ENCODE assay signal across 10 mouse cellular contexts in genomic region chr15:102921053-102922011, GRCm38 (mm10). TPM values are rescaled to one million over a fixed set of nuclear protein-coding genes. Genes with fewer than 3 reads are reported as not detected.
A peak's percentile ranks its signal among the peaks of the same experiment; 100 is the strongest.
DNase-seq lines count a peak whose midpoint lies in the region; ATAC-seq and TF ChIP-seq lines count a peak whose summit lies in the region.
"Had no signal": no experiment of that assay in that cellular context is flagged by ENCODE, and none has a peak within 500 bp of the region (broad histone marks: within the 10 kb centered on the region; RNA-seq: fewer than 3 reads in every experiment).

TSS of gene Hoxc13 (plus strand) at chr15:102921103.

- H3K27me3 ChIP-seq in kidney, postnatal 0 days (ENCODE audit: insufficient read depth, low read length) = peaks cover 88% of the 10 kb centered on the region
- peaks cover 100% of the 10 kb centered on the region for H3K27me3 ChIP-seq in embryonic facial prominence, embryonic 10.5 days (replicated peaks; ENCODE audit: low read depth, poor library complexity, severe bottlenecking)
- H3K27me3 ChIP-seq in hindbrain, postnatal 0 days (ENCODE audit: insufficient read depth, low read length) = peaks cover 97% of the 10 kb centered on the region
- peaks cover 98% of the 10 kb centered on the region for H3K27me3 ChIP-seq in neural tube, embryonic 11.5 days (ENCODE audit: control insufficient read depth, insufficient read depth, low read length)

- H3K27ac ChIP-seq in kidney, postnatal 0 days = no peak within 1 kb of the TSS
- H3K27ac ChIP-seq in embryonic facial prominence, embryonic 10.5 days (replicated peaks) = no peak within 1 kb of the TSS
- no peak within 1 kb of the TSS for H3K27ac ChIP-seq in hindbrain, postnatal 0 days
- H3K27ac ChIP-seq in neural tube, embryonic 11.5 days (ENCODE audit: low read depth, low read length) = no peak within 1 kb of the TSS
- H3K27ac ChIP-seq: macrophage had no signal

- ATAC-seq in kidney, postnatal 0 days (replicated peaks; ENCODE audit: low FRiP score, low read depth) = peak; percentile 54
- ATAC-seq in hindbrain, postnatal 0 days = no peak
- peak; percentile 56 for ATAC-seq in neural tube, embryonic 11.5 days (ENCODE audit: insufficient read depth, low FRiP score, low TSS enrichment)
- ATAC-seq in frontal cortex, adult (ENCODE audit: low TSS enrichment) = no peak

- H3K9me3 ChIP-seq in kidney, postnatal 0 days (replicated peaks; ENCODE audit: low read length) = no peaks in the 10 kb centered on the region
- H3K9me3 ChIP-seq in embryonic facial prominence, embryonic 10.5 days = no peaks in the 10 kb centered on the region
- no peaks in the 10 kb centered on the region for H3K9me3 ChIP-seq in hindbrain, postnatal 0 days (ENCODE audit: low read length)
- no peaks in the 10 kb centered on the region for H3K9me3 ChIP-seq in neural tube, embryonic 11.5 days (ENCODE audit: control insufficient read depth, low read length)

- H3K36me3 ChIP-seq in kidney, postnatal 0 days (ENCODE audit: insufficient read depth, low read length) = no peaks in the 10 kb centered on the region
- no peaks in the 10 kb centered on the region for H3K36me3 ChIP-seq in embryonic facial prominence, embryonic 10.5 days (replicated peaks)
- H3K36me3 ChIP-seq in hindbrain, postnatal 0 days (ENCODE audit: insufficient read depth, low read length) = no peaks in the 10 kb centered on the region
- no peaks in the 10 kb centered on the region for H3K36me3 ChIP-seq in neural tube, embryonic 11.5 days (ENCODE audit: control insufficient read depth, insufficient read depth, low read length)

- peak within 1 kb of the TSS; percentile 21 for H3K4me3 ChIP-seq in kidney, postnatal 0 days (replicated peaks; ENCODE audit: low read depth, low read length)
- peak within 1 kb of the TSS; percentile 35 for H3K4me3 ChIP-seq in embryonic facial prominence, embryonic 10.5 days
- no peak within 1 kb of the TSS for H3K4me3 ChIP-seq in hindbrain, postnatal 0 days (ENCODE audit: low read length)
- H3K4me3 ChIP-seq in neural tube, embryonic 11.5 days (ENCODE audit: low read depth, low read length) = peak within 1 kb of the TSS; percentile 25; the same call in 1 of the 2 replicates

- H3K9ac ChIP-seq in kidney, postnatal 0 days (ENCODE audit: low read depth, low read length) = no peak within 1 kb of the TSS
- H3K9ac ChIP-seq in hindbrain, postnatal 0 days (replicated peaks; ENCODE audit: low read length) = no peak within 1 kb of the TSS
- peak within 1 kb of the TSS; percentile 18; the same call in 1 of the 2 replicates for H3K9ac ChIP-seq in neural tube, embryonic 11.5 days (ENCODE audit: low read length)

- DNase-seq in kidney, postnatal 0 days (ENCODE audit: low spot score) = no peak
- no peak for DNase-seq in kidney, adult 18-20 months
- no peak for DNase-seq in embryonic facial prominence, embryonic 10.5 days (ENCODE audit: low spot score)
- no peak for DNase-seq in hindbrain, postnatal 0 days (ENCODE audit: low spot score)
- DNase-seq in neural tube, embryonic 11.5 days (ENCODE audit: low spot score) = no peak
- DNase-seq in left cerebral cortex, postnatal 36 days (ENCODE audit: low spot score in 2 of 2) = no peak
- DNase-seq in adrenal gland, postnatal 14 days = no peak
- DNase-seq: cerebellum, adult 8-10 months had no signal

- intact Hi-C loops in left cerebral cortex, postnatal 36 days (cut with DNase I) = no loop called here

- peak within 1 kb of the TSS; percentile 45 for H3K4me2 ChIP-seq in kidney, postnatal 0 days (ENCODE audit: low read length)
- H3K4me2 ChIP-seq in hindbrain, postnatal 0 days (ENCODE audit: low read depth, low read length) = peak within 1 kb of the TSS; percentile 2; the same call in 1 of the 2 replicates
- peak within 1 kb of the TSS; percentile 35 for H3K4me2 ChIP-seq in neural tube, embryonic 11.5 days (ENCODE audit: low read depth)

- no peak for TF ChIP-seq CTCF in kidney, postnatal 0 days (IDR thresholded peaks at IDR 0.05; ENCODE audit: low read depth)
- no peak for TF ChIP-seq CTCF in hindbrain, postnatal 0 days (IDR thresholded peaks at IDR 0.05; ENCODE audit: low read depth)

- 1% methylated on average over 69 of the region's 88 CpGs for WGBS in kidney, postnatal 0 days
- WGBS in embryonic facial prominence, embryonic 10.5 days = 1% methylated on average over 87 of the region's 88 CpGs
- 2% methylated on average over 72 of the region's 88 CpGs for WGBS in hindbrain, postnatal 0 days
- WGBS in neural tube, embryonic 11.5 days = under 1% methylated on average over 55 of the region's 88 CpGs

- H3K4me1 ChIP-seq in kidney, postnatal 0 days (replicated peaks; ENCODE audit: insufficient read depth, low read length) = 0 out of 2 replicates have a peak, but pooled peaks cover 6% of the 10 kb centered on the region
- peaks cover 12% of the 10 kb centered on the region; the same call in 1 of the 2 replicates for H3K4me1 ChIP-seq in embryonic facial prominence, embryonic 10.5 days
- no peaks in the 10 kb centered on the region for H3K4me1 ChIP-seq in hindbrain, postnatal 0 days (ENCODE audit: insufficient read depth, low read length)
- H3K4me1 ChIP-seq in neural tube, embryonic 11.5 days (ENCODE audit: control insufficient read depth, insufficient read depth, low read length) = no peaks in the 10 kb centered on the region

RNA-seq across cellular contexts. Expression of gene Hoxc13, which starts in this region (rescaled TPM):
- polyA plus RNA-seq in kidney, postnatal 0 days (2015; fragmentation: Nextera tagmentation; extraction: Ambion mirVana) = 0.05 TPM in 1 of 2 replicates, not detected in the other
- 0.08 TPM in 1 of 2 replicates, not detected in the other for polyA plus RNA-seq in embryonic facial prominence, embryonic 10.5 days (2016; fragmentation: Nextera tagmentation; extraction: Ambion mirVana)
- total RNA-seq in hindbrain, postnatal 0 days (2014; rRNA removed) = not detected in 2 replicates
- polyA plus RNA-seq in hindbrain, postnatal 0 days (2015; fragmentation: Nextera tagmentation; extraction: Ambion mirVana) = not detected in 2 replicates
- polyA plus RNA-seq in neural tube, embryonic 11.5 days (2014; fragmentation: Nextera tagmentation; extraction: Ambion mirVana) = 2.4 and 4.5 TPM in 2 replicates
- total RNA-seq in left cerebral cortex, postnatal 36 days (2021) = not detected
- not detected in 2 replicates for total RNA-seq in adrenal gland, postnatal 14 days (2021)
- polyA plus RNA-seq: macrophage had no signal

Comparison
In these comparisons a context has a peak if more than half of its experiments do, and no peak if none do; other contexts are left out.
1. Peak in ATAC-seq, H3K4me3 ChIP-seq and H3K4me2 ChIP-seq in kidney, postnatal 0 days; RNA of the gene not detected or under 1 TPM.